Mouse (Mus musculus) adrenal gland (tissue): ENCODE measurements around the gene Capns1.
"Not testable (repeated sequence)": the region's sequence is repeated elsewhere in the genome, so short reads cannot be mapped to it uniquely, and the experiment has no call there.

ENCODE experiments used
- intact Hi-C: fragments of 180-260 bp; cut with DNase I; formaldehyde crosslinking; loops from one replicate; pipeline ENCODE4 v1.15.1; 2025

The Capns1 gene

GRCm38 (mm10) chr7:30204380-30204779, 5.8 kb upstream of the Capns1 start:
- intact Hi-C loops, result loop anchor here (2.0 kb wide), 1 partner anchor 24 kb away; no protein-coding TSS in a partner anchor

DNA sequence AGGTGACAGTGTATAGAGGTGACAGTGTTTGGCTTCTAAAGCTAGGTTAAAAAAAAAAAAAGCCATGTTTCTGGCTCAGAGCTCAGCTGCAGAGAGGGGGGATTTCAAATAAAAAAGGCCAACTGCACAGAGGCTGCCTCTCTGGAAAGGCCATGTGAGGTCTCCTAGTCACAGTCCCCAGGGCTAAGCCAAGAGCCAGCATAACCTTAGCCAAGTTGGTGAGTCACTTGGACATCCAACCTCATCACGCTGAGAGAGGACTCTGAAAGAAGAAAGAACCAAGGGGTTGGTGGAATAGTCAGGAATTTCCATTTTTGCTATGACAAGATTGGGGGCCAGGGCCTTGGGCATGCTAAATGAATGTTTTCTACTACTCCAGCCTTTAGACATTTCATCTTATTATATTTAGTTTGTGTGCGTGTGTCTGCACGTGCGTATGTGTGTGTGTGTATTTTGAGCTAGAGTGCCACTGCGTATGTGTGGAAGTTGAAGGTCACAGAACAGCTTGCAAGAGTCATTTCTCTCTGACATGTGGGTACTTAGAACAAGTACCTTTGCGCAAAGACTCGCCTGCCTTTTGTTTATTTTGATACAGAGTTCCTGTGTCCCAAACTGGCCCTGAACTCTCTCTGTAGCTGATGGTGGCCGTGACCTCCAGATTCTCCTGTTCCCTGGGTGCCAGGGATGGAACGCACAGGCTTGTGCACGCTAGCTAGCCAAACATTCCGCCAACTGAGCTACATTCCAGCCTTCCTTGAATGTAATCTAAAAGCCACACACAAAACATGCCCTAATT, 4.5 kb upstream of the Capns1 start:
- intact Hi-C loops, result no loop called here

DNA sequence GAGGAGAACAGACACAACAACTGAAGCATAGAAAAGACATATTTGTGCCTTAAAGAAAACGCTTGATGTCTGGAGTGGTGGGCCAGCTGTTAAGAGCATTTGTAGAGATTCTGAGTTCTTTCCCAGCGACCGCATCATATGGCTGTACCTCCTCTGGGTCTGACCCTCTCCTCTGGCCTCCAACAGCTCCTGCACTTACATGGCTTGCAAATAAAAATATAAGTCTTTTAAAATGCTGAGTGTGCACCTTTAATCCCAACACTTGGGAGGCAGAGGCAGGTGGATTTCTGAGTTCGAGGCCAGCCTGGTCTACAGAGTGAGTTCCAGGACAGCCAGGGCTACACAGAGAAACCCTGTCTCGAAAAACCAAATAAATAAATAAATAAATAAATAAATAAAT, 2.0 kb upstream of the Capns1 start:
- intact Hi-C loops, result not testable (repeated sequence)

- intact Hi-C loops, result no loop called here
These were observed 1.6 kb upstream of the Capns1 start for GRCm38 (mm10) chr7:30200200-30200599.

GRCm38 (mm10) chr7:30199498-30200139, 1.0 kb upstream of the Capns1 start:
- intact Hi-C loops, result no loop called here

- intact Hi-C loops, result no loop called here
These were observed 950 bp downstream of the Capns1 start for GRCm38 (mm10) chr7:30197592-30198129.

DNA sequence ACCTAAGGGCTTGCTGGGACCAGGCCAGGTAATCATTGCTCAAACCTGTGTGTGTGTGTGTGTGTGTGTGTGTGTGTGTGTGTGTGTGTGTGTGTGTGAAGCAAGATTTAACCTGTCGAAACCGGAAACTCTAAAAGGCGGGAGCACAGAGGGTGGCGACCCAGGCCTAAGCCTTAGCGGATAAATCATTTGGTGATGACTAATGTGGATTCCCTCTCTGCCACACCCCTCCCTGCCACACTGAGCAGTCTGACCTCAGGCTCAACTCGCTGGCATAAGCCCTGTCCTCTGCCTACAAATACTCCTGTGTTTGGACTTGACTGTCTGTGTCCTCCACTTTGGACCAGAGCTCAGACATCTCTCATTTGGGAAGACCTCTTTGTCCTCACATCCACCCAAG, 2.4 kb downstream of the Capns1 start:
- intact Hi-C loops, result no loop called here

DNA sequence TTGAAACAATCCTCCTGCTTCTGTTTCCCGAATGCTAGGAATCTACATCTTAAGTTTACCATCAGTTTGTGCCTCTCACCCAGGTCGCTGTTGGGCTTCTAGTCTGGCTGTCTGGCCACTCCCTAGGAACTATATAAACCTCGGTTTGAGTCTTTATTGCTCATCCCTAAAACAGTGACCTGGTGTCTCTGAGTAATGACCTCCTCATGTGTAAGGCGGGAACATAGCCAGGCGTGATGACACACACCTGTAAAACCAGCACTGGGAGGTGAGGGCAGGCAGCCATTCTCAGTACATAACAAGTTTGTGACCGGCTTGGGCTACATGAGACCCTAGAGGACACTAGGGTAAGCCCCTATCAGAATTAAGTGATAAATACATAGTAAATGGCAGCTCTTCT, 3.1 kb downstream of the Capns1 start:
- intact Hi-C loops, result no loop called here

DNA sequence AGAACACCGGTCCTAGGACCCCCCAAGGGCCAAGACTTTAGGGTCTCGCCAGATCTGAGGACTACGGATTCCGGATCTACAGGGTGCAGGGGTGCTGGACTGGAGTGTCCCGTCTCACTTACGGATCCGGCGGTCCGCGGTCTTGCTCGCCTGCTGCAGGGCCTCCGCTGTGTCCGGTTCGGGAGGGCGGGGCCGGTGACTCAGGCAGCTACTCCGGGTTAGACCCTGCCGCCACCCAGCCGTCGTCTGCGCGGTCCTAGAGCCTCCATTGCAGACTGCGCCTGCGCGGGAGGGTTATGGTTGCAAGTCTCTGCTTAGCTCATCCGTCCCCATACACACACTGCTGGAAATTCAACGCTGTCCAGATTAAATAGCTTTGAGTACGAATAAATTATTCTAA, 3.7 kb downstream of the Capns1 start:
- intact Hi-C loops, result no loop called here

DNA sequence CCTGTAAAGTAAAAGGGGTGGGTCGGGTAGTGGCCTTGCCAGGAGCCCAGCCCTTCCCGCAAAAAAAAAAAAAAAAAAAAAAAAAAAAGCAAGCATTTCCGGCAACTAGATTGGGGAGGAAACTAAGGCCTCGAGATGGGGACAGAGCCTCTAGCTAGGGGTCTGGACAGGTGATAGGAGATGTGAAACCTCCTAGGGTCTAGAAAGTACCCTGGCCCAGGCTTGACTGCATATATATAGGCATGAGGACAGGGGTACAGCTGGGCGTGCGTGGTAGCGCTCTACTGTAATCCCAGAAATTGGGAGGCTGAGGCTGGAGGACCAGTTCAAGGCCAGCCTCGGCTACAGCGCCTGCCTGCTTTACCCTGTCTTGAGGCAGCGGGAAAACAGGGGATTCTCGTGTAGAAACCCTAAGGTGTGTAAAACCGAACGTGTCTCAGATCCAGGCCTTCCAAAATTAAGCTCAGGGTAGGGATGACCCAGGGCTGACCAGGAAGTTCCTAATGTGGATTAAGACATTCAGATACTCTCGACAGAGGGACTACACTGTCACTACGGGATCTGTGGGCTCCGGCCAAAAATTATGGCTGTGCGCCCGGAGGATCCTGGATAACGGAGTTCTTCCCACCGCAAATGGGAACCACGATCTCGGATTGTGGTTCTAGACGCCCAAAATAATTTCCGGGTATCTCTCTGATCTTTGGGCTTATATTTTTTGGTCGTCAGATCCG, 4.3 kb downstream of the Capns1 start:
- intact Hi-C loops, result no loop called here

DNA sequence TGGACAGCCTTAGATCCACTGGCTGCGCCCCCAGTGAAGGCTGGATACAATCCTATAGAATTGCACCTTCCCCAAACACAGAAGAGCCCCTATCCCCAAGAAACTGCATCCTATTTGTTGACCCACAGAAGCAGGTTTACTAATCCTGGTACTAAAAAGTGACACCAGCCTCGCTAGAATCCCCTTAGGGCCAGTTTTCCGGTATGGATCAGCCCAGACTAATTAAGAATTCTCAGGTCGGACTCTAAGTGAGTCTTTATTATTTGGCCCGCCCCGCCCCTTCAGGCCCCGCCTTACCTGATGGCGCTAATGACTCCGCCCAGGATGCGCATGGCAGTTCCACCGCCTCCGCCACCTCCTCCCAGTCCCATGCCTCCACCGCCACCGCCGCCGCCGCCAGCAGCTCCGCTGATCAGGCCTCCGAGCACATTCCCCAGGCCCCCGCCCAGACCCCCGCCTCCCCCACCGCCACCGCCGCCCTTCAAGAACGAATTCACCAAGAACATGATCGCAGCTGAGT, 5.0 kb downstream of the Capns1 start:
- intact Hi-C loops, result no loop called here

DNA sequence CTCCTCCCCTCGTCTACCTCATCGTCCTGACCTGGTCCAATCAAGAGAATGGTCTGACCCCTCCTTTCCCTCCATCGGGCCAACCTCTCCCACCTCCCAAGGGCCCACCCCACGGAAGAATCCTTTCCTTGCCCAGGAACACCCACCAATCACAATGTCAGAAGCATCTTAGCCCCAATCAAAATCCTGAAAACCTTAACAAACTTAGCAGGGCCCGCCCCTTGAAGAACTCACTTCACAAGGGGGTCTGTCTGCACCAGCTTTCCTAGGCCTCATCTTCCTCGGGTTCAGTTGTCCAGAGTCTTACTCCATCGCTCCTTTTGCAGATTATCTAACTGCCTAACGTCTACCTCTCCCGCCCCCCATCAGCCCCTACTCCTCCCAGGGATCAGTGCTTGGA, 5.6 kb downstream of the Capns1 start:
- intact Hi-C loops, result no loop called here

- intact Hi-C loops, result no loop called here
These were observed 6.5 kb downstream of the Capns1 start for GRCm38 (mm10) chr7:30192088-30192487.

DNA sequence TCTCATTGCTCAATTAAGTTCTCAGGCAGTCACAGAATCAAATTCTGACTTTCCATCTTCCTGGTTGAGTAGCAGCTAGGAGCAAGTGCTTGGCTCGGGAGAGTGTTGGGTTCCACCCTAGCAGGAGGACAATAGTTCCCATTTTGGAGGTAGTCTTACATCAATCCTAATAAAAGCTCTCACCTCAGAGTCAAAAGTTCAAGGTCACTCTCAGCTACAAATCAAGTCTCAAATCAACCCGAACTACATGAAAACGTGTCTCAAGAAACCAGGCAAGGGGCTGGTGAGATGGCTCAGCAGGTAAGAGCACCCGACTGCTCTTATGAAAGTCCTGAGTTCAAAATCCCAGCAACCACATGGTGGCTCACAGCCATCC, 9.5 kb downstream of the Capns1 start:
- intact Hi-C loops, result no loop called here

DNA sequence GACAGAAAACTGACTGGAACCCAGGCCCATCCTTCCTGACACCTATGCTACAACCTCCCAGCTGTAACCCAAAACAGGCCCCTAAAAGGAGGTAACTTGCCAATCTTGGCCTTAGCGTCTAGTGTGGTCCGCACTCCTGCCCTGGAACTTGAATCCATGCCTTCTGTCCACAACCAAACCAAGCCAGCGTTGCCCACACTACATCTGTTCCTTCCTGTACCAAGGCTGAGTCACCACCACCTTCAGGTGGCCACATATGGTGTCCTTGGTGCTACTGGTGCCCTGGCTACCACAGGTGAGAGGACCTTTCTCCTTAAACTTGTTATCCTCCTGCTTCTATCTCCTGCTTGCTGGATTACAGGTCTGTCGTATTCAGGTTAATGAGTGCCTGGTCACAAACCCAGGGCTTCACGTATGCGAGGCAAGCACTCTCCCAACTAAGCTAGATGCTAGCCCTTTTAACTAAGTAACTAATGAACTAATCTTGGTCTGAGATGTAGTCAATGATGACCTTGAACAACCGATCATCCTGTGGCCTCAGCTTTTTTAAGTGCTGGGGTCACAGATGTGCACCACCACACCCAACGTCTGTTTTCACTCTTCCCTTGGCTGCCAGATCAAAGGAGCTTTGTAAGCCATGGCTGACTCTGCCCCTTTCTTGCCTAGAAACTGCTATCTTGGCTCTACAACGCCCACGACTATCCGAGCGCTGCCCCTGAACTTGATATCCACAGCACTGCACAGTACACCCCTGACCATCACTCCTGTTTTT, 10.1 kb downstream of the Capns1 start:
- intact Hi-C loops, result no loop called here

GRCm38 (mm10) chr7:30184641-30185348, 13.8 kb downstream of the Capns1 start:
- intact Hi-C loops, result loop anchor here (5.0 kb wide), 1 partner anchor 33 kb away; no protein-coding TSS in a partner anchor

GRCm38 (mm10) chr7:30183879-30184289, 14.7 kb downstream of the Capns1 start, which contains the start of gene Cox7a1:
TSS of gene Cox7a1 (plus strand) at chr7:30184144.
- intact Hi-C loops, result loop anchor here (5.0 kb wide), 1 partner anchor 33 kb away; no protein-coding TSS in a partner anchor

GRCm38 (mm10) chr7:30183189-30183588, 15.4 kb downstream of the Capns1 start:
- intact Hi-C loops, result loop anchor here (5.0 kb wide), 1 partner anchor 34 kb away; no protein-coding TSS in a partner anchor

GRCm38 (mm10) chr7:30181929-30182328, 16.7 kb downstream of the Capns1 start:
- intact Hi-C loops, result loop anchor here (2.0 to 5.0 kb wide), 2 partner anchors 23 to 35 kb away; no protein-coding TSS in a partner anchor

- intact Hi-C loops, result loop anchor here (2.0 to 5.0 kb wide), 2 partner anchors 23 to 36 kb away; no protein-coding TSS in a partner anchor
These were observed 17.3 kb downstream of the Capns1 start for GRCm38 (mm10) chr7:30181308-30181707.
